Mouse (Mus musculus): ENCODE results near the gene 0610010K14Rik. TPM values are rescaled to one million over a fixed set of nuclear protein-coding genes. Genes with fewer than 3 reads are reported as not detected.

Gene 0610010K14Rik
- polyA plus RNA-seq, 1 experiment from 2014 or later, result 201 TPM

DNA sequence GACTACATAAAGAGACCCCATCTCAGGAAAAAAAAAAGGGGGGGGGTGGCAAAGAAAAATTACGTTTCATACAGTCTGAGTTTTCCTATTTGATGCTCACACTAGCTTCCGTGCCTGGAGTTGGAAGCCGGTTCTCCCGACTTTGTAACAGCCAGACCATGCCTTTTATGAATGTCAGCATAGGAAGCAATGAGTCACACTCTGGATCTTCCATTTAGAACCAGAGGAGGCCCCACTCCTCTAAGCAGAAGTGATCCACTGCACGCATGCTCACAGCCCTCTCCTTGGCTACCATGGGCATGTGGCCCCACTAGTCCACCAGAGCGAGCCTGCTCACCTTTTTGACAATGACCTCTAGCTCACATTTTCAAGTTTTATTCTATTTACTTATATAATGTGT lies 46.5 kb downstream of the 0610010K14Rik start:
- Histone ChIP-seq H3K4me1 (replicated peaks) (no peaks in the 10 kb centered on the region), H3K9ac (replicated peaks) (no peak overlapping the region), H3K36me3 (no peaks in the 10 kb centered on the region), H3K27me3 (no peaks in the 10 kb centered on the region), H3K27ac (no peak overlapping the region), H3K9me3 (no peaks in the 10 kb centered on the region), H3K4me2 (replicated peaks) (no peak overlapping the region), H3K4me3 (replicated peaks) (no peak overlapping the region)
- 89% methylated on average over 6 of the region's 6 CpGs for WGBS
- ATAC-seq, result no peak

DNA sequence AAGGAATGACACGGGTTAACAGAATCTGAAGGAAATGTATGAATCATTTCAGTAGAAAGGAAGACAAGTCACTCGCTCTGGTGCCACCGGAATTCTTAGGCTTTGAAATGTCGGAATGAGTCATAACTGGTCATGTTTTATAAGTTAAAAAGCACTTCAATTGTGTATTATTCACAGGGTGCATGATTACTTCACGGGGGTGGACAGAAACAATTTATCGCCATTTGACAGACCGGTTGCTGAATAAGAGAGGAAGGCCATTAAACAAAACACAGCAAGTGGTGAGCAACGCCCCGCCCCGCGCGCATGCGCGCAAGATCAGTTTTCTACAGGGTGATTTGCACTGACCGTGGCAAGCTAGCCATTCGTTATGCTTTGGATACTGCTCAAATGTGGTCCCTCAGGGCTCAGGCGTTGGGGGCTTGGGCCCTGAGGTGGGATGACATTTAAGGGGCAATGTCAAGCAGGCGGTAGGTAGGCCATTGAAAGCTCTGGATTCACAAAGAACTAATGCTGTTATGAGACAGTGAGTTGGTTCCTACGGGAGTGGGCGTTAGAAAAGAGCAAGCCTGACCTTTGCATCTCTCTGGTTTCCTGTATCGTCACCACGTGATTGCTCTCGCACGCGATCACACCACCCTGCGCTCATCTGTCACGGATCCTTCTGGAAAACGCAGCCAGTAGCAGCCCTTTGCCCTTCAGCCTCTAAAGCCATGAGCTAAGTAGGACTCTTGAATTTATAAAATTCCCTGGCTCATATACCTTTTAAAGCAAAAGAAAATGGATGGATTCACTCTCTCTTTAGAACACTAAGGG lies 48.2 kb downstream of the 0610010K14Rik start:
- no peak overlapping the region for H3K4me2 ChIP-seq (replicated peaks)
- H3K27ac ChIP-seq, result no peak overlapping the region
- no peak for ATAC-seq
- H3K36me3 ChIP-seq, result no peaks in the 10 kb centered on the region
- no peak overlapping the region for H3K9ac ChIP-seq (replicated peaks)
- 89% methylated on average over 28 of the region's 28 CpGs for WGBS
- H3K4me3 ChIP-seq (replicated peaks), result no peak overlapping the region
- no peaks in the 10 kb centered on the region for H3K4me1 ChIP-seq (replicated peaks)
- H3K27me3 ChIP-seq, result no peaks in the 10 kb centered on the region
- no peaks in the 10 kb centered on the region for H3K9me3 ChIP-seq

MicroRNAs within 50 kb of the gene (microRNA counts, 519-probe panel; counts per million panel counts)
- microRNA mmu-miR-195 (110 counts per million, percentile 56 among the panel's probes with 10 or more counts), microRNA mmu-miR-497 (110 counts per million, percentile 56 among the panel's probes with 10 or more counts)

Small RNAs within 50 kb of the gene (microRNA-seq; reads per million reads assigned to microRNA genes)
- gene Mir195a, result 437 reads per million, percentile 69 among the genes with 10 or more reads in this experiment
- not detected for gene Mir497
- not detected for gene Mir497b

Other genes with a start within 250 kb of the 0610010K14Rik start
- gene Gabarap, start 246.8 kb downstream of the 0610010K14Rik start, polyA plus RNA-seq (2015; fragmentation: Nextera tagmentation; extraction: Ambion mirVana), result 611 and 625 TPM in 2 replicates
- gene Phf23, start 242.1 kb downstream of the 0610010K14Rik start, polyA plus RNA-seq (2015; fragmentation: Nextera tagmentation; extraction: Ambion mirVana), result 74.2 and 82.2 TPM in 2 replicates
- gene Dvl2, start 237.3 kb downstream of the 0610010K14Rik start, polyA plus RNA-seq (2015; fragmentation: Nextera tagmentation; extraction: Ambion mirVana), result 27.6 and 35.4 TPM in 2 replicates
- 48.4 and 51.7 TPM in 2 replicates for gene Acadvl, start 222.5 kb downstream of the 0610010K14Rik start, polyA plus RNA-seq (2015; fragmentation: Nextera tagmentation; extraction: Ambion mirVana)
- 34.9 and 37.2 TPM in 2 replicates for gene Dlg4, start 221.0 kb downstream of the 0610010K14Rik start, polyA plus RNA-seq (2015; fragmentation: Nextera tagmentation; extraction: Ambion mirVana)
- gene Asgr1, start 183.8 kb downstream of the 0610010K14Rik start, polyA plus RNA-seq (2015; fragmentation: Nextera tagmentation; extraction: Ambion mirVana), result 0.97 and 1.1 TPM in 2 replicates
- gene Asgr2, start 145.3 kb downstream of the 0610010K14Rik start, polyA plus RNA-seq (2015; fragmentation: Nextera tagmentation; extraction: Ambion mirVana), result not detected in 2 replicates
- 0.39 and 0.66 TPM in 2 replicates for gene Mgl2, start 107.6 kb downstream of the 0610010K14Rik start, polyA plus RNA-seq (2015; fragmentation: Nextera tagmentation; extraction: Ambion mirVana)
- gene Clec10a, start 81.7 kb downstream of the 0610010K14Rik start, polyA plus RNA-seq (2015; fragmentation: Nextera tagmentation; extraction: Ambion mirVana), result 0.59 TPM in 2 replicates
- gene Slc16a11, start 25.2 kb downstream of the 0610010K14Rik start, polyA plus RNA-seq (2015; fragmentation: Nextera tagmentation; extraction: Ambion mirVana), result 1.9 and 2.4 TPM in 2 replicates
- gene Slc16a13, start 16.9 kb downstream of the 0610010K14Rik start, polyA plus RNA-seq (2015; fragmentation: Nextera tagmentation; extraction: Ambion mirVana), result 17.7 and 18.7 TPM in 2 replicates
- gene Bcl6b, start 8.1 kb downstream of the 0610010K14Rik start, polyA plus RNA-seq (2015; fragmentation: Nextera tagmentation; extraction: Ambion mirVana), result 3.9 and 4.3 TPM in 2 replicates
- 15.0 and 15.8 TPM in 2 replicates for gene Gm21988, start 1.9 kb upstream of the 0610010K14Rik start, polyA plus RNA-seq (2015; fragmentation: Nextera tagmentation; extraction: Ambion mirVana)
- 289 and 304 TPM in 2 replicates for gene Rnasek, start 1.9 kb upstream of the 0610010K14Rik start, polyA plus RNA-seq (2015; fragmentation: Nextera tagmentation; extraction: Ambion mirVana)
- gene Alox12, start 17.4 kb upstream of the 0610010K14Rik start, polyA plus RNA-seq (2015; fragmentation: Nextera tagmentation; extraction: Ambion mirVana), result 0.57 and 1.2 TPM in 2 replicates
- gene Alox12e, start 84.7 kb upstream of the 0610010K14Rik start, polyA plus RNA-seq (2015; fragmentation: Nextera tagmentation; extraction: Ambion mirVana), result 0.07 TPM in 1 of 2 replicates, not detected in the other
- gene Alox15, start 114.1 kb upstream of the 0610010K14Rik start, polyA plus RNA-seq (2015; fragmentation: Nextera tagmentation; extraction: Ambion mirVana), result not detected in 2 replicates
- 33.9 and 34.1 TPM in 2 replicates for gene Pelp1, start 172.1 kb upstream of the 0610010K14Rik start, polyA plus RNA-seq (2015; fragmentation: Nextera tagmentation; extraction: Ambion mirVana)
- 44.8 and 45.5 TPM in 2 replicates for gene Arrb2, start 194.7 kb upstream of the 0610010K14Rik start, polyA plus RNA-seq (2015; fragmentation: Nextera tagmentation; extraction: Ambion mirVana)
- 41.9 and 43.6 TPM in 2 replicates for gene Med11, start 214.0 kb upstream of the 0610010K14Rik start, polyA plus RNA-seq (2015; fragmentation: Nextera tagmentation; extraction: Ambion mirVana)
- 0.40 and 0.44 TPM in 2 replicates for gene Zmynd15, start 221.5 kb upstream of the 0610010K14Rik start, polyA plus RNA-seq (2015; fragmentation: Nextera tagmentation; extraction: Ambion mirVana)
- 1.4 and 1.6 TPM in 2 replicates for gene Cxcl16, start 222.1 kb upstream of the 0610010K14Rik start, polyA plus RNA-seq (2015; fragmentation: Nextera tagmentation; extraction: Ambion mirVana)